Mouse (Mus musculus): Measurements from ENCODE around the gene Ifnar2. TPM values are rescaled to one million over a fixed set of nuclear protein-coding genes. Genes with fewer than 3 reads are reported as not detected.

Ifnar2 gene
- total and polyA plus RNA-seq, 2 experiments from 2014 or later = 31.0 to 49.8 TPM

DNA sequence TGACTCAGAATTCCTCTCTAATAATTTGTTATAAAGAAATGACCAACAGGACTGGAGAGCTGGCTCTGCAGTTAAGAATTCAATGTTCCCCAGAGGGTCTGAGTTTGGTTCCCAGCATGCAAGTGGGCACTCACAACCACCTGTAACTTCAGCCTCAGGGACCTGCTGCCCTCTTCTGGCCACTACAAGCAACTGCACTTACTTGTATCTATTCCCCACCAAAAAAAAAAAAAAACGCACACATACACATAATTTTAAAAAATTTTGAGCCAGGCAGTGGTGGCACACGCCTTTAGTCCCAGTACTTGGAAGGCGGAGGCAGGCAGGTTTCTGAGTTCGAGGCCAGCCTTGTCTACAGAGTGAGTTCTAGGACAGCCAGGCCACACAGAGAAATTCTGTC is 17.5 kb downstream of the Ifnar2 start:
- DNase-seq (ENCODE audit: low spot score) = no peak
- peaks cover 3% of the 10 kb centered on the region; the same call in 1 of the 2 replicates for H3K9me3 ChIP-seq (replicated peaks; ENCODE audit: control insufficient read depth, low read length)
- no peak overlapping the region for H3K4me2 ChIP-seq (ENCODE audit: low read depth, low read length)
- no peak overlapping the region for H3K27ac ChIP-seq (ENCODE audit: low read depth)
- TF ChIP-seq CTCF (IDR thresholded peaks at IDR 0.05; ENCODE audit: low read depth) (peak; percentile 38), EP300 (IDR thresholded peaks at IDR 0.05; ENCODE audit: low read depth) (no peak)
- no peaks in the 10 kb centered on the region for H3K27me3 ChIP-seq (ENCODE audit: control insufficient read depth, insufficient read depth, low read length)
- H3K4me3 ChIP-seq (ENCODE audit: low read depth, low read length) = no peak overlapping the region
- H3K4me1 ChIP-seq (ENCODE audit: control insufficient read depth, insufficient read depth) = peaks cover 16% of the 10 kb centered on the region; the same call in 1 of the 2 replicates
- no peak overlapping the region for H3K9ac ChIP-seq (replicated peaks; ENCODE audit: low read depth, low read length)
- ATAC-seq (ENCODE audit: insufficient read depth, low read depth) = no peak
- H3K36me3 ChIP-seq (replicated peaks; ENCODE audit: control insufficient read depth, insufficient read depth, low read length) = peaks cover 83% of the 10 kb centered on the region
- 92% methylated on average over 4 of the region's 4 CpGs for WGBS

DNA sequence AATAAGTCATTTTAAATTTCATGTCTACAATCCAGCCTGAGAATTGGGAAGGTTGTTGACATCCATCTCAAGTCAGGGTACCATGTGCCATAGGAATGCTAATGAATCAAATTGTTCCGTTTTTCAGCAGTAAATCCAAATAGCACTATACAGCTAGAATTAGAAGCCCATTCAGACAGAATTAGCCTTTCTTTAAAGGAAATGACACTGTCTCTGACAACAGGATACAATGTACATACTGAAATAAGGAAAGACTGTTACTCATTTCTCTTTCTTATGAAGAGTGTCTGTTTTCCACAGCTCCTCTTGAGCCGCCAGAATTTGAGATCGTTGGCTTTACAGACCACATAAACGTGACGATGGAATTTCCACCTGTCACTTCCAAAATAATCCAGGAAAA is 18.8 kb downstream of the Ifnar2 start, which contains the start of gene Gm21970:
TSS of gene Gm21970 (plus strand) at position 301 of the 400 bp plus-strand sequence.
- Histone ChIP-seq H3K27me3 (ENCODE audit: control insufficient read depth, insufficient read depth, low read length) (no peaks in the 10 kb centered on the region), H3K9me3 (replicated peaks; ENCODE audit: control insufficient read depth, low read length) (peaks cover 3% of the 10 kb centered on the region; the same call in 1 of the 2 replicates), H3K9ac (replicated peaks; ENCODE audit: low read depth, low read length) (no peak within 1 kb of the TSS), H3K27ac (ENCODE audit: low read depth) (no peak within 1 kb of the TSS), H3K4me2 (ENCODE audit: low read depth, low read length) (no peak within 1 kb of the TSS), H3K4me3 (ENCODE audit: low read depth, low read length) (no peak within 1 kb of the TSS), H3K4me1 (ENCODE audit: control insufficient read depth, insufficient read depth) (0 out of 2 replicates have a peak, but pooled peaks cover 7% of the 10 kb centered on the region), H3K36me3 (replicated peaks; ENCODE audit: control insufficient read depth, insufficient read depth, low read length) (peaks cover 86% of the 10 kb centered on the region)
- DNase-seq (ENCODE audit: low spot score) (no peak), ATAC-seq (ENCODE audit: insufficient read depth, low read depth) (no peak)
- TF ChIP-seq CTCF (IDR thresholded peaks at IDR 0.05; ENCODE audit: low read depth) (no peak), EP300 (IDR thresholded peaks at IDR 0.05; ENCODE audit: low read depth) (no peak)
- WGBS = 68% methylated on average over 5 of the region's 5 CpGs

DNA sequence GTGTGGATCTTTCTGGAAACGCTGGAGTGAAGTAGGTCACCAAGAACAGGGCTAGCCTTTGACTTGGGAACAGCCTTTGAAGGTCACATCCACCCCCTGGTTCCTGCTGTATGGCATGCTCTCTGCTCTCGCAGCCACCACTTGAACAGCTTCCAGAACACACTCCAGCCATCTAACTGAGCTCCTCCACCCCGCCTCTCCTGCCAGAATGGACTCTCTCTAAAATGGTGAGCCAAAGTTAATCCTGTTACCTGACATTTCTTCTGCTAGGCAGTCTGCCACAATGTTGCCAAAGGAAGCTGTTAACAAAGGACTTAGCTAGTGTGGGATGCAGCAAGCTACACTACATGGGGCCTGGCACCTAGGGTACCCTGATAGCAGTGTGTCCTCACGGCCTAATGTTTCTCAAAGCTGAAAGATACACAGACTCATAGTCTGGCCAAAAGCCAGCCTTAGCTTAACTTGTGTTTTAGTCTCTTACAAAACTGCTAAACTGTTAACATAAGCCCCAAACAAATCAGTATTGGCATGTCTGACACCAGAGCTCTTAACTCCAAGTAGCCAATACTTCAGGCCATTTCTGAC is 22.3 kb downstream of the Ifnar2 start:
- ATAC-seq (ENCODE audit: insufficient read depth, low read depth) (peak; percentile 81), DNase-seq (ENCODE audit: low spot score) (no peak)
- Histone ChIP-seq H3K36me3 (replicated peaks; ENCODE audit: control insufficient read depth, insufficient read depth, low read length) (peaks cover 67% of the 10 kb centered on the region), H3K9ac (replicated peaks; ENCODE audit: low read depth, low read length) (no peak overlapping the region), H3K27me3 (ENCODE audit: control insufficient read depth, insufficient read depth, low read length) (no peaks in the 10 kb centered on the region), H3K4me2 (ENCODE audit: low read depth, low read length) (no peak overlapping the region), H3K4me3 (ENCODE audit: low read depth, low read length) (no peak overlapping the region), H3K27ac (ENCODE audit: low read depth) (peak overlapping the region; percentile 69), H3K9me3 (replicated peaks; ENCODE audit: control insufficient read depth, low read length) (no peaks in the 10 kb centered on the region), H3K4me1 (ENCODE audit: control insufficient read depth, insufficient read depth) (0 out of 2 replicates have a peak, but pooled peaks cover 7% of the 10 kb centered on the region)
- no peak for TF ChIP-seq EP300 (IDR thresholded peaks at IDR 0.05; ENCODE audit: low read depth)
- no peak for TF ChIP-seq CTCF (IDR thresholded peaks at IDR 0.05; ENCODE audit: low read depth)
- WGBS = 24% methylated on average over 4 of the region's 4 CpGs

DNA sequence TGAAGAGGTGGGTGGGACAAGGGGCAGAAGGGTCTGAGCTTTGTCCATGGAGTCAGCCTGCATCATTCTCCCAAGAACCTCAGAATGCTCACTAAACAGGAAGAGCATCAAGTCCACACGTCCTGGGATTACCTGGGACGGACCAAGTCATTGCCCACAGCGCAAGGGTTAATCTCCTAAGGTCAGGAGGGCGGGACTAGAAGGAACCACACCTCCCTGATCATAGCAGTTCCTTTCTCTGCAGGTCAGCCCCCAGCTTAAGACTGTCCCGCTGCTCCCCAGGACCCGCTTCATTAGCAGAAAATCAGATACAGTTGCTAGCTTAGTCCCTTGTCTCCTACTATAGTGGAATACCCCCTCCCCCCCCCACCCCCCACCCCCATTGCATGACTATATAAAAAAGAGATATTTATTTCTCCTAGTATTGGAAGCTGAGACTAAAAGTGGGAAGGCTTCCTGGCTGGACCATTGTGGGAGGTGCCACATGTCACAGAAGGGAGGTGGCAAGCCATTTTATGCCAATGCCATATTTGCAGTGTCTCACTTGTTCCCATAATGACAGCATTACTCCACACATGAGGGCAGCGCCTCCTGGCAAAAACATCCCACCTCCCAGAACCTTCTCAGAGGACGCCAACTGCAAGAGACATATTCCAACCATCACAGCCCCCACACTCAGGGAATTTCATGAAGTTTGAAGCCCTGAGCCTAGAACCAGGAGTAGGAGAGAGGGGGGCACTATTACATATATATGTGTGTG is 23.2 kb downstream of the Ifnar2 start:
- Histone ChIP-seq H3K9me3 (replicated peaks; ENCODE audit: control insufficient read depth, low read length) (no peaks in the 10 kb centered on the region), H3K4me3 (ENCODE audit: low read depth, low read length) (no peak overlapping the region), H3K4me2 (ENCODE audit: low read depth, low read length) (no peak overlapping the region), H3K27ac (ENCODE audit: low read depth) (no peak overlapping the region), H3K36me3 (replicated peaks; ENCODE audit: control insufficient read depth, insufficient read depth, low read length) (peaks cover 61% of the 10 kb centered on the region), H3K4me1 (ENCODE audit: control insufficient read depth, insufficient read depth) (0 out of 2 replicates have a peak, but pooled peaks cover 7% of the 10 kb centered on the region), H3K27me3 (ENCODE audit: control insufficient read depth, insufficient read depth, low read length) (no peaks in the 10 kb centered on the region), H3K9ac (replicated peaks; ENCODE audit: low read depth, low read length) (no peak overlapping the region)
- 80% methylated on average over 8 of the region's 8 CpGs for WGBS
- DNase-seq (ENCODE audit: low spot score) (no peak), ATAC-seq (ENCODE audit: insufficient read depth, low read depth) (no peak)
- TF ChIP-seq CTCF (IDR thresholded peaks at IDR 0.05; ENCODE audit: low read depth) (no peak), EP300 (IDR thresholded peaks at IDR 0.05; ENCODE audit: low read depth) (no peak)

DNA sequence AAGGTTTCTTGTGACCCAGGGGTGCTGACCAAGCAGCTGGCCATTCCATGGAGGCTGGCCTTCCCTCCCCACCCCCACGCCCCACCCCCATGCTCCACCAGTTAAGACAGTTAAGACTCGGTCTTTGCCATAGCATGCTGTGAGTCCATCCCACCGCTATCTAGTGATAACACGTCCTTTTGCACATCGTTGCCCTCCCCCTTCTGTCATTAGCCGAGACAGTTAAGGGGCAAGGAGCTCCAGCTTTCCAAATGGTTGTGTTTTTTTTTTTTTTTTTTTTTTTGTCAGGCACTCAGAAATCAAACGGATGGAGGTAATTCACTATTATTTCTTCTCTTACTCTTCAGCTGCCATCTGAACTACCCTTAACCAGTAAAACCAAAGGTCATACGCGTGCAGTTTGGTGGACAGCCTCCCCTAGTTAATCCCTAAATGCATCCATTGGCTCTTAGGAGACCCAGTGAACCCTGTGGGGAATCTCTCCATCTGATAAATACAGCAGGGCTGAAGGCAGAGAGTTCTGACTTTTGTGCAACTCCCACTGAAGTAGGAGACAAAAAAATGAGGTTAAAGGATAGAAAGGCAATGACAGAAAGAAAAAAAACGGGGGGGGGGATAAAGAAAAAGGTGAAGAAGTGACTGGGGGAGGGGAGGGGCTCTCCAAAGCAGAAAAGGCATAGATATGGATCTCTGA is 24.4 kb downstream of the Ifnar2 start:
- DNase-seq (ENCODE audit: low spot score) (no peak), ATAC-seq (ENCODE audit: insufficient read depth, low read depth) (no peak)
- Histone ChIP-seq H3K4me2 (ENCODE audit: low read depth, low read length) (no peak overlapping the region), H3K27ac (ENCODE audit: low read depth) (no peak overlapping the region), H3K9me3 (replicated peaks; ENCODE audit: control insufficient read depth, low read length) (no peaks in the 10 kb centered on the region), H3K4me3 (ENCODE audit: low read depth, low read length) (no peak overlapping the region), H3K9ac (replicated peaks; ENCODE audit: low read depth, low read length) (no peak overlapping the region), H3K4me1 (ENCODE audit: control insufficient read depth, insufficient read depth) (0 out of 2 replicates have a peak, but pooled peaks cover 7% of the 10 kb centered on the region), H3K36me3 (replicated peaks; ENCODE audit: control insufficient read depth, insufficient read depth, low read length) (peaks cover 54% of the 10 kb centered on the region), H3K27me3 (ENCODE audit: control insufficient read depth, insufficient read depth, low read length) (no peaks in the 10 kb centered on the region)
- TF ChIP-seq CTCF (IDR thresholded peaks at IDR 0.05; ENCODE audit: low read depth) = no peak
- 45% methylated on average over 10 of the region's 10 CpGs for WGBS
